Mouse (Mus musculus): ENCODE data around the gene Bptf. TPM values are rescaled to one million over a fixed set of nuclear protein-coding genes. Genes with fewer than 3 reads are reported as not detected.

Bptf gene
- polyA plus RNA-seq, 1 experiment: 56.9 TPM

- peak overlapping the region; percentile 82 for H3K4me3 ChIP-seq (replicated peaks; ENCODE audit: insufficient read depth, low read depth, low read length)
- peaks cover 2% of the 10 kb centered on the region; the same call in 1 of the 2 replicates for H3K4me1 ChIP-seq (ENCODE audit: control insufficient read depth, insufficient read depth, low read length)
- no peak for TF ChIP-seq POLR2A (IDR thresholded peaks at IDR 0.05; ENCODE audit: borderline replicate concordance, insufficient read depth, low read length)
- TF ChIP-seq CTCF (IDR thresholded peaks at IDR 0.05; ENCODE audit: borderline replicate concordance, insufficient read depth, low read depth, low read length): no peak
- no peaks in the 10 kb centered on the region for H3K27me3 ChIP-seq (ENCODE audit: control insufficient read depth, insufficient read depth, low read length)
- no peak for DNase-seq
- H3K27ac ChIP-seq (ENCODE audit: insufficient read depth, low read length): no peak overlapping the region; the same call in 1 of the 2 replicates
- 35% methylated on average over 18 of the region's 18 CpGs for WGBS
Measured at GRCm38 (mm10) chr11:107011669-107012323, 120.1 kb downstream of the Bptf start.

GRCm38 (mm10) chr11:107011171-107011570 is 120.8 kb downstream of the Bptf start:
- Histone ChIP-seq H3K4me1 (ENCODE audit: control insufficient read depth, insufficient read depth, low read length) (peaks cover 2% of the 10 kb centered on the region; the same call in 1 of the 2 replicates), H3K4me3 (replicated peaks; ENCODE audit: insufficient read depth, low read depth, low read length) (no peak overlapping the region), H3K27me3 (ENCODE audit: control insufficient read depth, insufficient read depth, low read length) (no peaks in the 10 kb centered on the region), H3K27ac (ENCODE audit: insufficient read depth, low read length) (no peak overlapping the region)
- no peak for DNase-seq
- TF ChIP-seq CTCF (IDR thresholded peaks at IDR 0.05; ENCODE audit: borderline replicate concordance, insufficient read depth, low read depth, low read length): no peak
- no peak for TF ChIP-seq POLR2A (IDR thresholded peaks at IDR 0.05; ENCODE audit: borderline replicate concordance, insufficient read depth, low read length)
- 71% methylated on average over 7 of the region's 7 CpGs for WGBS

- Histone ChIP-seq H3K27me3 (ENCODE audit: control insufficient read depth, insufficient read depth, low read length) (no peaks in the 10 kb centered on the region), H3K4me1 (ENCODE audit: control insufficient read depth, insufficient read depth, low read length) (peaks cover 2% of the 10 kb centered on the region; the same call in 1 of the 2 replicates), H3K27ac (ENCODE audit: insufficient read depth, low read length) (no peak overlapping the region), H3K4me3 (replicated peaks; ENCODE audit: insufficient read depth, low read depth, low read length) (no peak overlapping the region)
- TF ChIP-seq POLR2A (IDR thresholded peaks at IDR 0.05; ENCODE audit: borderline replicate concordance, insufficient read depth, low read length): no peak
- TF ChIP-seq CTCF (IDR thresholded peaks at IDR 0.05; ENCODE audit: borderline replicate concordance, insufficient read depth, low read depth, low read length): no peak
- 98% methylated on average over 3 of the region's 3 CpGs for WGBS
- no peak for DNase-seq
Measured at GRCm38 (mm10) chr11:107010447-107010846, 121.5 kb downstream of the Bptf start.

GRCm38 (mm10) chr11:107005538-107005937 is 126.4 kb downstream of the Bptf start:
- Histone ChIP-seq H3K4me3 (replicated peaks; ENCODE audit: insufficient read depth, low read depth, low read length) (no peak overlapping the region), H3K27me3 (ENCODE audit: control insufficient read depth, insufficient read depth, low read length) (no peaks in the 10 kb centered on the region), H3K4me1 (ENCODE audit: control insufficient read depth, insufficient read depth, low read length) (no peaks in the 10 kb centered on the region), H3K27ac (ENCODE audit: insufficient read depth, low read length) (no peak overlapping the region)
- TF ChIP-seq CTCF (IDR thresholded peaks at IDR 0.05; ENCODE audit: borderline replicate concordance, insufficient read depth, low read depth, low read length) (no peak), POLR2A (IDR thresholded peaks at IDR 0.05; ENCODE audit: borderline replicate concordance, insufficient read depth, low read length) (no peak)
- DNase-seq: no peak
- WGBS: 78% methylated on average over 1 of the region's 1 CpGs

GRCm38 (mm10) chr11:107001760-107002675 is 129.9 kb downstream of the Bptf start:
- Histone ChIP-seq H3K4me1 (ENCODE audit: control insufficient read depth, insufficient read depth, low read length) (peaks cover 3% of the 10 kb centered on the region; the same call in 1 of the 2 replicates), H3K27me3 (ENCODE audit: control insufficient read depth, insufficient read depth, low read length) (no peaks in the 10 kb centered on the region), H3K4me3 (replicated peaks; ENCODE audit: insufficient read depth, low read depth, low read length) (no peak overlapping the region), H3K27ac (ENCODE audit: insufficient read depth, low read length) (no peak overlapping the region)
- DNase-seq: no peak
- 50% methylated on average over 8 of the region's 8 CpGs for WGBS
- TF ChIP-seq POLR2A (IDR thresholded peaks at IDR 0.05; ENCODE audit: borderline replicate concordance, insufficient read depth, low read length): no peak
- no peak for TF ChIP-seq CTCF (IDR thresholded peaks at IDR 0.05; ENCODE audit: borderline replicate concordance, insufficient read depth, low read depth, low read length)

GRCm38 (mm10) chr11:106999949-107000513 is 131.9 kb downstream of the Bptf start:
- Histone ChIP-seq H3K27ac (ENCODE audit: insufficient read depth, low read length) (no peak overlapping the region), H3K4me3 (replicated peaks; ENCODE audit: insufficient read depth, low read depth, low read length) (no peak overlapping the region), H3K27me3 (ENCODE audit: control insufficient read depth, insufficient read depth, low read length) (no peaks in the 10 kb centered on the region), H3K4me1 (ENCODE audit: control insufficient read depth, insufficient read depth, low read length) (peaks cover 3% of the 10 kb centered on the region; the same call in 1 of the 2 replicates)
- no peak for TF ChIP-seq CTCF (IDR thresholded peaks at IDR 0.05; ENCODE audit: borderline replicate concordance, insufficient read depth, low read depth, low read length)
- no peak for TF ChIP-seq POLR2A (IDR thresholded peaks at IDR 0.05; ENCODE audit: borderline replicate concordance, insufficient read depth, low read length)
- 81% methylated on average over 9 of the region's 9 CpGs for whole genome bisulfite sequencing
- DNase-seq: no peak

- peak within 1 kb of the TSS; percentile 71 for H3K4me3 ChIP-seq (replicated peaks; ENCODE audit: insufficient read depth, low read depth, low read length)
- WGBS: under 1% methylated on average over 56 of the region's 62 CpGs
- H3K27ac ChIP-seq (ENCODE audit: insufficient read depth, low read length): peak within 1 kb of the TSS; percentile 83; the same call in 1 of the 2 replicates
- no peaks in the 10 kb centered on the region for H3K27me3 ChIP-seq (ENCODE audit: control insufficient read depth, insufficient read depth, low read length)
- H3K4me1 ChIP-seq (ENCODE audit: control insufficient read depth, insufficient read depth, low read length): peaks cover 3% of the 10 kb centered on the region; the same call in 1 of the 2 replicates
- peak; percentile 90 to 92 for DNase-seq
- TF ChIP-seq POLR2A (IDR thresholded peaks at IDR 0.05; ENCODE audit: borderline replicate concordance, insufficient read depth, low read length): peak; percentile 93; the same call in 1 of the 2 replicates
- TF ChIP-seq CTCF (IDR thresholded peaks at IDR 0.05; ENCODE audit: borderline replicate concordance, insufficient read depth, low read depth, low read length): no peak
Measured at GRCm38 (mm10) chr11:106999151-106999948, 132.6 kb downstream of the Bptf start, which contains the start of gene Kpna2. Kpna2 (minus strand) TSS chr11:106999541.

All from cerebellum, adult 2 months (tissue).